Mouse (Mus musculus): ENCODE results near the gene Stac. TPM values are rescaled to one million over a fixed set of nuclear protein-coding genes. Genes with fewer than 3 reads are reported as not detected.

The Stac gene
- polyA plus RNA-seq, 1 experiment from 2014 or later = 3.7 TPM

- Histone ChIP-seq H3K36me3 (no peaks in the 10 kb centered on the region), H3K4me3 (no peak overlapping the region), H3K9ac (no peak overlapping the region), H3K4me2 (replicated peaks) (no peak overlapping the region), H3K4me1 (peaks cover 5% of the 10 kb centered on the region; the same call in 1 of the 2 replicates), H3K27ac (no peak overlapping the region), H3K9me3 (no peaks in the 10 kb centered on the region), H3K27me3 (replicated peaks) (no peaks in the 10 kb centered on the region)
- 83% methylated on average over 21 of the region's 21 CpGs for WGBS
- ATAC-seq (ENCODE audit: low FRiP score, low read depth) = no peak
These were observed 139.7 kb downstream of the Stac start for GRCm38 (mm10) chr9:111550281-111550962.

- no peak for ATAC-seq (ENCODE audit: low FRiP score, low read depth)
- Histone ChIP-seq H3K27ac (no peak overlapping the region), H3K27me3 (replicated peaks) (no peaks in the 10 kb centered on the region), H3K4me3 (no peak overlapping the region), H3K9ac (no peak overlapping the region), H3K9me3 (no peaks in the 10 kb centered on the region), H3K36me3 (no peaks in the 10 kb centered on the region), H3K4me1 (peaks cover 5% of the 10 kb centered on the region; the same call in 1 of the 2 replicates), H3K4me2 (replicated peaks) (no peak overlapping the region)
- WGBS = 81% methylated on average over 6 of the region's 6 CpGs
These were observed 147.5 kb downstream of the Stac start for GRCm38 (mm10) chr9:111542663-111543062.

- Histone ChIP-seq H3K27ac (no peak overlapping the region), H3K4me2 (replicated peaks) (no peak overlapping the region), H3K9me3 (no peaks in the 10 kb centered on the region), H3K4me3 (no peak overlapping the region), H3K36me3 (no peaks in the 10 kb centered on the region), H3K27me3 (replicated peaks) (no peaks in the 10 kb centered on the region), H3K4me1 (peaks cover 6% of the 10 kb centered on the region; the same call in 1 of the 2 replicates), H3K9ac (no peak overlapping the region)
- ATAC-seq (ENCODE audit: low FRiP score, low read depth) = 0 out of 2 replicates have a peak, but pooled peaks have one; percentile 29
- WGBS = 79% methylated on average over 8 of the region's 8 CpGs
These were observed 154.6 kb downstream of the Stac start for GRCm38 (mm10) chr9:111535445-111536064.

GRCm38 (mm10) chr9:111534744-111535423, 155.3 kb downstream of the Stac start:
- ATAC-seq (ENCODE audit: low FRiP score, low read depth) = peak; percentile 29; the same call in 1 of the 2 replicates
- H3K36me3 ChIP-seq = no peaks in the 10 kb centered on the region
- no peaks in the 10 kb centered on the region for H3K9me3 ChIP-seq
- no peak overlapping the region for H3K27ac ChIP-seq
- no peak overlapping the region for H3K4me2 ChIP-seq (replicated peaks)
- H3K4me1 ChIP-seq = peaks cover 6% of the 10 kb centered on the region; the same call in 1 of the 2 replicates
- 42% methylated on average over 7 of the region's 7 CpGs for WGBS
- H3K9ac ChIP-seq = no peak overlapping the region
- H3K27me3 ChIP-seq (replicated peaks) = no peaks in the 10 kb centered on the region
- no peak overlapping the region for H3K4me3 ChIP-seq

- Histone ChIP-seq H3K27me3 (replicated peaks) (no peaks in the 10 kb centered on the region), H3K36me3 (no peaks in the 10 kb centered on the region), H3K9ac (no peak overlapping the region), H3K4me1 (no peaks in the 10 kb centered on the region), H3K27ac (no peak overlapping the region), H3K9me3 (no peaks in the 10 kb centered on the region), H3K4me3 (no peak overlapping the region), H3K4me2 (replicated peaks) (no peak overlapping the region)
- no peak for ATAC-seq (ENCODE audit: low FRiP score, low read depth)
- 95% methylated on average over 3 of the region's 3 CpGs for WGBS
These were observed 166.3 kb downstream of the Stac start for GRCm38 (mm10) chr9:111523871-111524270.

- no peak overlapping the region for H3K4me3 ChIP-seq
- no peak overlapping the region for H3K4me2 ChIP-seq (replicated peaks)
- no peaks in the 10 kb centered on the region for H3K9me3 ChIP-seq
- no peak overlapping the region for H3K9ac ChIP-seq
- H3K36me3 ChIP-seq = no peaks in the 10 kb centered on the region
- H3K4me1 ChIP-seq = no peaks in the 10 kb centered on the region
- H3K27me3 ChIP-seq (replicated peaks) = no peaks in the 10 kb centered on the region
- H3K27ac ChIP-seq = no peak overlapping the region
- WGBS = 92% methylated on average over 11 of the region's 11 CpGs
- ATAC-seq (ENCODE audit: low FRiP score, low read depth) = no peak
These were observed 167.0 kb downstream of the Stac start for GRCm38 (mm10) chr9:111523111-111523510.

GRCm38 (mm10) chr9:111522226-111522625, 167.9 kb downstream of the Stac start:
- 92% methylated on average over 7 of the region's 7 CpGs for WGBS
- H3K4me2 ChIP-seq (replicated peaks) = no peak overlapping the region
- no peak overlapping the region for H3K27ac ChIP-seq
- H3K27me3 ChIP-seq (replicated peaks) = no peaks in the 10 kb centered on the region
- H3K4me1 ChIP-seq = no peaks in the 10 kb centered on the region
- no peaks in the 10 kb centered on the region for H3K9me3 ChIP-seq
- ATAC-seq (ENCODE audit: low FRiP score, low read depth) = no peak
- no peaks in the 10 kb centered on the region for H3K36me3 ChIP-seq
- no peak overlapping the region for H3K4me3 ChIP-seq
- H3K9ac ChIP-seq = no peak overlapping the region

- H3K9me3 ChIP-seq = no peaks in the 10 kb centered on the region
- H3K9ac ChIP-seq = no peak overlapping the region
- ATAC-seq (ENCODE audit: low FRiP score, low read depth) = no peak
- H3K4me2 ChIP-seq (replicated peaks) = no peak overlapping the region
- no peaks in the 10 kb centered on the region for H3K4me1 ChIP-seq
- H3K4me3 ChIP-seq = no peak overlapping the region
- WGBS = 90% methylated on average over 3 of the region's 3 CpGs
- H3K27me3 ChIP-seq (replicated peaks) = no peaks in the 10 kb centered on the region
- no peaks in the 10 kb centered on the region for H3K36me3 ChIP-seq
- H3K27ac ChIP-seq = no peak overlapping the region
These were observed 174.6 kb downstream of the Stac start for GRCm38 (mm10) chr9:111515536-111515935.

GRCm38 (mm10) chr9:111514586-111515473, 175.3 kb downstream of the Stac start:
- no peak for ATAC-seq (ENCODE audit: low FRiP score, low read depth)
- 76% methylated on average over 15 of the region's 15 CpGs for WGBS

More at GRCm38 (mm10) chr9:111514586-111515473, 175.3 kb downstream of the Stac start:
- Histone ChIP-seq H3K9ac (no peak overlapping the region), H3K27me3 (replicated peaks) (no peaks in the 10 kb centered on the region), H3K4me1 (no peaks in the 10 kb centered on the region), H3K36me3 (no peaks in the 10 kb centered on the region), H3K4me2 (replicated peaks) (no peak overlapping the region), H3K27ac (no peak overlapping the region), H3K4me3 (no peak overlapping the region), H3K9me3 (no peaks in the 10 kb centered on the region)

All from neural tube, embryonic 12.5 days (tissue).